Mouse (Mus musculus) lung, postnatal 14 days (tissue): ENCODE measurements around the gene Sardh.

Source experiments
- DNase-seq: peaks from one replicate; pipeline ENCODE4 v3.0.0; 2021

Gene Sardh

GRCm38 (mm10) chr2:27223012-27223421 is 25.1 kb downstream of the Sardh start:
- no peak for DNase-seq

DNA sequence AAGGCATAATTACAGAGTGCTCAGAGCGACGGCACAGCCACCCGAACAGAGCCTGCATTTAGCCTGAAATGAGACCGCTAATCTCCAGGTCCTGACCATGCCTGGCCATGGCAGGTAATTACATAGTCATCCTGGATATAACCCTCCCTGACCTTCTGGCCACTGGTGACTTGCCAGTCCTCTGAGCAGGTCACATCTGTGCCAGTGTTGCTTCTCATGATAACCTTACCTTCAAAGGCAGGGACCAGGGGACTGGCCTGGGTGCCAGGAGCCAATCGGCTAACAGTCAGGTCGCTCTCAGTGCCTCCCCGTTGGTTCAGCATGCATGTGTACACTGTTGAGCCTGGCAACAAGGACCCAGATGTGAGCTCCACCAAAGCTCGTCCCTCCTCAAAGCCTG is 29.6 kb downstream of the Sardh start:
- DNase-seq = no peak

DNA sequence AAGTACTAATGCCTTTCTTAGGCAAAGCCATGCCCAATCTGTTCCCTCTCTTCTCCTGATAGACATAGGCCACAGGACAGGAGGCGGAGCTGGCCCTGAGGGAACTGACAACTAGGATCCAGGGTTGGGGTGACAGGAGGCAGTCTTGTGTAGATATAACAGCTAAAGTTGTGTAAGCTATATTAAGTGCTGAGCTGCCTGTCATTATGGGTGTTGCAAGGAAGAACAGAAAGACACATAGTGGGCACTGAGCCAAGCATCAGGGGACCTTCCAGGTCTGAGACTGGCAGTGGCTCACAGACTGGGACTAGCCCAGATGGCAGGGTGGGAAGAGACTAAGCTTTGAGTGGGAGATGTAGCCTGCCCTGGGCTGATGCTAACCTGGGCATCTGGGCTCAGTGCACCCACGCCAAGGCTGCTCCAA is 30.0 kb downstream of the Sardh start:
- peak; percentile 53 for DNase-seq

DNA sequence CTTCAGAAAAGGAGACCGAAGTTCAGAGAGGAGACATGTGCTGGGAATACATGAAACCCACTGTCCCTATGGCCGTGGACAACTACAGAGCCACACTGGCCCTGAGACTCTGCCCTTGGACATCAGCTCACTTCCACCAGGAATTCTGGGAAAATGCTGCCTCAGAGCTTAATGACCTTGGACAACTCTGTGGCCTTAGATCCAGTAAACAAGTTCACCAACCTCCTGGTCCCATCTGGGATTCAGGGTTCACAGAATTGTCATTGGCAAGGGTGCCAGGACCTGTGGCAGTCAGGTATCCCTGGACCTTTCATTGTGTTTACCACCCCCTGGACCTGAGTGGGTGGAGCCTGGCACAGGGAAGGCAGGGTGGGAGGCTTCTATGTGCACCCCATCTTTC is 32.6 kb downstream of the Sardh start:
- DNase-seq = no peak

DNA sequence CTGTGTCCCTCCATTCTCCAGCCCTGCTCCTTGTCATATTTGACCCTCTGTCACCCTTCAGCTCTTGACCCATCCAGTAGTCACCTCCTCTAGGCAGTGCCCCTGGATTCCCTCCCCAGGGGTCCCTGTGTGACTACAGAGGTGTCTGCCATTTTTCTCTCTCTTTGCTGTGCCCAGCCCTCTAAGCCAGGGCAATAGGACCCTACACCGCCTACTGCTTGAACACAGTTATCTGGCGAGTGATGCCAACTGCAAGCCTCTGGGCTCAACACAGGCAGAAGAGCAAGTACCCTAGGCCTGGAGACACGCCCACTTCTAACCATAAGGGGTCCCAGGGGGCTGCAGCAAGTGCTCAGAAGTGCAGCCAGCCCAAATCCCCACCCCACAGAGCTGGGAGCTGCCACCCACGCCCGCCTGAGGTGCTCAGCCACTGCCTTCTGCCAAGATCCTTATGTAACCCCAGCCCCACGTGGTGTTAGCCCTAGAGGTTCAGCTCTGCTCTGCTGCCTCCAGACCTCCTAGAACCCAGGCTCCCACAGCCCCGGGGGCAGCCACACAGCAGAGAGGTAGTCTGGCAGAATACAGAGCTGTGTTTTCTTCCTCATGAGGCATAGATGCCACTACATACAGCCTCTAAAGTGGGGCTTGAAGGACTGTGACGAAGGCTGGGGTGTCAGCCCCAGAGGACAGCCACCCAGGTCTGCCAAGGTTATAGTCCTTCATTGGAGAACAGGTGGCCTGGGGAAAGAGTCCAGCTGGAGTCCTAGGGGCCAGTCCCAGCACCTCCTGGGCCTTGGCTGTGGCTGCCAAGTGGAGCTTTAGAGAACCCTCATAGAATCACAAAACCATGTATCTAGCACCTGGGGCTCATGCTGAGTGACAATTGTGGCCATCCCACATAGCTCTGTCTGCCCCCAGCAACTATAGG is 35.9 kb downstream of the Sardh start:
- peak; percentile 51 for DNase-seq

DNA sequence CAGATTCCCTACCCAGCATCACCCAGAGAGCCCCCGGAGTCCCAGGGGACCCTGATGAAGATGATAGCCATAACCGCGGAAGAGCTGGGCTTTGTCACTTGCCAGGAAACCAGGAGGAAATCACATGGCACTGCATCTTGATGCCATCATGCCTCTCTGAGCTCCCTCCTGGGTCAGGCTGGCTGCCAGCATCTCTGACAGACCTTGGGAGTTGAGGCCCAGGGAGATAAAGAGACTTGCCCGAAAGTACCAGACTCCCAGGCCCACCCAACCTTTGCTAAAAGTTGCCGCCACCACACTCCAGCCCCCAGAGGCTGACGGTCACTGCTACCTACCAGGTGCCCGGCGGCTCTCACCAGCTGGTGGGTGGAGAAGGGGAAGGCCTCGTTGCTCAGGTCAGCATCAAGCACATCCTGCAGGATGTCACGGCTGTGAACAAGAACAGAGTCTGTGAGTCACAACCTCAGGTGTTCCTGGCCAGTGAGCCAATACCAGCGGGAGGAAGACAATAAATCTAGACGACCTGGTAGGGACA is 37.4 kb downstream of the Sardh start:
- DNase-seq = no peak

DNA sequence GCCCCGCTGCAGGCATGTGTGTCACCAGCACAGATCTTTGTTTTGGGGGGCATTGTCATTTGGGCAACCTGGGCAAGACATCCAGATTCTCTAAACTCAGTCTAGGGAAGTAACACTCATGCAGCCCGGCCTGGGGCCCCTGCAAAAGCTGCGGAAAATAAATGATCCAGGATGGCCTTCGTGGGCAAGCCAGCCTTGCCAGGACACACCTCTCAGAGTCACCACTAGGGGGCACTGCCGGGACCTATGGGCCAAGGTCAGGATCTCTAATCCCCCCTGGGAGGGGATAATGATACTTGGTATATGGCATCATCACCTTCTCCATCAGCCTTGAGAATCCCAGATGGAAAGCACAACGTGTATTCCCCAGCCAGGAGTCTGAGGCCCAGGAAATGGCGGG is 37.9 kb downstream of the Sardh start:
- peak; percentile 65 for DNase-seq

- no peak for DNase-seq
Observed at GRCm38 (mm10) chr2:27209816-27210215, 38.3 kb downstream of the Sardh start.

DNA sequence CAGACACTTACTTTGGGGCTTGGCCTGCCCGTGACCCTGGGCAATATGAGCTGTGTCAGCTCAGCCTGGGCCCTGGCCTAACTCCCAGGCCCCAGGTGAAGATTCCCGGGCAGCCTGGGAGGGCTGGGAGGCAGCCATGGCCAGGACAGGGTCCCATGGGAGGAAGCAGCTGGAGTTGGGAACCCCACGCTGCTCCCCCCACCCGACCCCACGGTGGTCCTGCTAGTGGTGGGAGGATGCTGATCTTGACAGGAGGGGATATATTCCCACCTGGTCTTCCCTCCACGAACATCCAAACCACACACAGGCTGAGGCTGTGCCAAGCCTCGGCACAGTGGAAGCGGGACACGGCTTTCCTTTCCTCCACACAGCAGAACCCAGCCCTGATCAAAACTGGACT is 38.8 kb downstream of the Sardh start:
- DNase-seq = no peak

DNA sequence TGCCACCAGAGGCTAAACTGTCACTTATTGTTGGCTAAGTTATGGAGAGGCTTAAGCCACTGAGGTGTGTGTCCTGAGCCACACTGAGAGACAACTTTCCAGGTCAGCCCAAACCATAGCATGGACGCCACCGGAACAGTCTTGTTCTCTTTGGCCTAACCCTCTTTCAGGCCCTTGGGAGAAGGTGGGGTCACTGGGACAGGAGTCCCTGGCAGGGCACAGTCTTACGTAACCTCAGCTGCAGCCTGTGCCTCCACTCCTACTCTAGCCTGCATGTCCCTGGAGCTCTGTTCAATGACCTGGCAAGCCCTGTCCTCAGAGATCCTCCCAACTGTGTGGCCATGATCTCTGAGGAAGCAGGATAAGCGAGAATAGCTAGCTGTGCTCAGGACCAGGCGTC is 41.0 kb downstream of the Sardh start:
- peak; percentile 42 for DNase-seq

DNA sequence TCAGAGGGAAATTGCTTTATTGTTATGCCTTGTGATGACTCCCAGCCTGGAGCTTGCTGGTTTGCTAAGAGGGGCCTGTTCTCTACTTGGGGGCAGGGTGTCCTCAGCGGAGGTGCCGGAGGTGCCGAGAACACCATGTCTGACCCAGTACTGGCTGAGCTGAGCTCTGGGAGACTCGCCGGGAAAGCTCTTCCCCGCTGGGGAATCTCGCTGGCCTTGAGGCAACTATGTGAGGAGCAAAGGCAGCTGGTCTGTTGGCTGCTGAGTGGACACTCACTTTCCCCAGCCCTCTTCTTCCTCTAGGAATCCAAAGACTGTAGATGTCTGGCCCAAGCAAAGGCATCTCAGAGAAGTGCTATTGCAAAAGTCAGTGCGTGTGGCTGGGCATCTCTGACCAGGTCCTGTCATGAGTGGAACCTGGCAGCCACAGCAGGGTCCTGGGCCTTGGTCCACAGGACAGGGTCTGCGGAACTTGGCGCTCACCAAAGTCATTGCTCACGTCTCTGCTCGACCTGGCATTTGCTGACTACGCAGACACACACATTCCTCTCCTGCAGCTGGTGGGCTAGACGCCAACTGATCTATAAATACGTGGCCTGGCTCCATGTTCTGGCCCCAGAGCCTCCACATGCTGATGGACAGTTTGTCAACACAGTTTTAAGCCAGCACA is 41.9 kb downstream of the Sardh start:
- peak; percentile 73 for DNase-seq

- peak; percentile 44 for DNase-seq
Observed at GRCm38 (mm10) chr2:27205666-27206065, 42.5 kb downstream of the Sardh start.

- DNase-seq = peak; percentile 35
Observed at GRCm38 (mm10) chr2:27200586-27200985, 47.6 kb downstream of the Sardh start.

DNA sequence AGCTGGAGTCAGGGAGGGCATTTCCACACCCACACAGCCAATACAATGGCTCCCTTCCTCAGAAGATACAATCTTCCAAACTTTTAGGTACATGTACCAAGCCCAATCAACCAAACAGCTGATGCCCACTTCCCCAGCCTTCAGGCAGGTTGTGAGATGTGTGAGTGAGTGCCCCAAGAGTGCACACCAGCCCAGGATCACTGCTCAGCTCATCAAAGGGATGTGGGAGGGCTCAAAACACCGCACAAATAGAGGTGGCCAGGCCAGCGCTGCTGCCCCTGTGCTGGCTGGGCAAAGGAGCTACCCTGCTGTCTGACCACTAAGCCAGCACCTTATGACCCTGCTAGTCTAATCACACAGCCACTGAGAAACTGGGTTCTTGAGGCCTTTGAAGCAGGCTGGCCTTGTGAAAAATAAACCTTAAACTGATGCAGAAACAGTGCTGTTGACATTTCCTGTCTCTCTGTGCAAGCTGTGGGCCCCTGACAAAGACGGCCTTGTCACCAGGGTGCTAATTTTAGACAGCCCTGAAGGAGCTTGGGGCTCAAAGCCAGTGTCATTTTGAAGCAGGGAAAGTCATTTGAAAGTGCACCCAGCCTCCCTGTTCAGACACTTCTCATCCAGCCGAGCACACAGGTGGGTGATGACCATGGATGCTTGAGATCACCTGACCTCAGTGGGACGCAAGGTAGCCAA is 49.4 kb downstream of the Sardh start:
- DNase-seq = no peak

GRCm38 (mm10) chr2:27189994-27190393 is 58.1 kb downstream of the Sardh start:
- no peak for DNase-seq

DNA sequence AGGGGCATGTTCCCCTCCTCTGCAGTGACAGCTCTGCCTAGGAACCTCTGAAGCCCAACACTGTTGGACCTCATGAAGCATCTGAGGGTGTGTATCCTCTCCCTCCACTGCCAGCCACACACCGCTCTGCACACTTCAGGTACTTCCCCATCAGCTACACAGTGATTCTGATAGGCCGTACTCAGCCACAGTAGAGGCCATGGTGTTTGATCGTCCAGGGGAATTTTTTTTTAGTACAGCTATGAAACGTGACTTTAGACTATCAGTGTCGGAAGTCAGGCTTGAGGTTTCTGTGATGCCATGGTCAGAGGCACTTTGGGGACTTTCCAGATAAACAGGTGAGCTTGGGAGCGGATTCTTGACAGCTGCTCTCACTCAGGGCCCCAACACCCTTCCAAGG is 60.6 kb downstream of the Sardh start:
- DNase-seq = no peak

GRCm38 (mm10) chr2:27183734-27184133 is 64.4 kb downstream of the Sardh start:
- no peak for DNase-seq

DNA sequence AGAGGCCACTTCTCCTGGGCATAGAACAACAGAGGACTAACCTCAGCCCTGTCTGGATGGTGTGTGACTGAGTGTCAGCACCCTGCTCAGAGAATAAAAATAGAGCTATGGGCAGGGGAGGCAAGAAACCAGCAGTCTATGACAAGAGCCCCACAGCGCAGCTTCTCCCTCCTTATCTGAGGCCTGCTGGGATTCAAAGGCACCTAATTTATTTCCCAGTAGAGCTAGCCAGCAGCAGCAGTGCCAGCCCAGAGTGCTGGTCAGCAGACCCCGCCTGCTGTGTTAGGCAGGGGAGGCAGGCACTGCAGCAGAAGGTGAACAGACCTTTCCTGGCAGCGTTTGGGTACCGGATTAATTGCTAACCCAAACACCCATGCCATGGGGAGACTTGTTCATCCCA is 66.2 kb downstream of the Sardh start:
- peak; percentile 42 for DNase-seq

- DNase-seq = no peak
Observed at GRCm38 (mm10) chr2:27179101-27179500, 69.0 kb downstream of the Sardh start.

- peak; percentile 64 for DNase-seq
Observed at GRCm38 (mm10) chr2:27175696-27176267, 72.4 kb downstream of the Sardh start.

GRCm38 (mm10) chr2:27174242-27174641 is 73.9 kb downstream of the Sardh start:
- no peak for DNase-seq

- no peak for DNase-seq
Observed at GRCm38 (mm10) chr2:27166999-27167398, 81.1 kb downstream of the Sardh start.

- no peak for DNase-seq
Observed at GRCm38 (mm10) chr2:27166074-27166473, 82.1 kb downstream of the Sardh start.
